Mouse (Mus musculus) brain, embryonic 14.5 days (tissue): Measurements from ENCODE around the gene Lysmd2.

Experiments
- CTCF ChIP-seq: fragments of 200-500 bp; IDR thresholded peaks from 2 replicates; pipeline ENCODE4 v1.5.1; 2012; ENCODE audit warnings: inconsistent platforms, mild to moderate bottlenecking, moderate library complexity, borderline replicate concordance; ENCODE audit not compliant: insufficient read depth, insufficient read length; ENCODE audit errors: extremely low read depth
- POLR2A ChIP-seq: fragments of 200-500 bp; IDR thresholded peaks from 2 replicates; pipeline ENCODE4 v1.6.1; 2012; ENCODE audit warnings: mild to moderate bottlenecking, inconsistent platforms, borderline replicate concordance; ENCODE audit not compliant: poor library complexity, insufficient read depth, insufficient read length, severe bottlenecking; ENCODE audit errors: extremely low read depth

- TF ChIP-seq CTCF = no peak
- TF ChIP-seq POLR2A = no peak
These were observed 8.7 kb downstream of the Lysmd2 start for GRCm38 (mm10) chr9:75634226-75634625.
